Mouse (Mus musculus) cortical plate, adult 2 months (tissue): ENCODE results near the gene Tmem178b.

Experiments used
- CTCF ChIP-seq: fragments of 200-500 bp; IDR thresholded peaks from 2 replicates; pipeline ENCODE4 v1.5.1; 2011; ENCODE audit warnings: mild to moderate bottlenecking, control low read depth, low read length; ENCODE audit not compliant: insufficient read depth; ENCODE audit errors: extremely low read depth
- POLR2A ChIP-seq: fragments of 200-500 bp; IDR thresholded peaks from 2 replicates; pipeline ENCODE4 v1.6.1; 2011; ENCODE audit warnings: mild to moderate bottlenecking, low read length, control low read depth; ENCODE audit not compliant: insufficient read depth; ENCODE audit errors: extremely low read depth

- TF ChIP-seq CTCF (no peak), POLR2A (no peak)
Observed at GRCm38 (mm10) chr6:39890811-39891210, 17.7 kb downstream of the Tmem178b start.
